ENCODE assay signal across 10 mouse cellular contexts in the genomic region with DNA sequence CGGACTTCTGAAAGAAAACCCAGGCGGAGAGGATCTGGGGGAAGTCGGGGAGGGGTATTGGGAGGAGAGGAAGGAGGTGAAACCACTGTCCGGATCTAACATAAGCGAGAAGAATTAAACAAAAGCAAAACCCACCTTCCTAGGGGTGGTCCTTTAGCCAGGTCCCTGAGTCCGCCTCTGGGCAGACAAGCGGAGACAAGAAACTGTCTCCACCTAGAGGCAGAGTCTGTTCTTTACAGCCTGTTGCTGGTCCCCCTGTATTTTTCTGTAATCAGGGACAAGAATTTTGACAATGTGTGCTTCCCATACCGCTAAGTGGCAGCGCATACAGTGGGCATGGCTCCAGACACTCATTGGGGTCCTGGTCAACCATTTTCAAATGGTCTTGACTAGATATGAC. TPM values are rescaled to one million over a fixed set of nuclear protein-coding genes. Genes with fewer than 3 reads are reported as not detected.
A peak's percentile ranks its signal among the peaks of the same experiment; 100 is the strongest.
DNase-seq lines count a peak whose midpoint lies in the region; ATAC-seq and TF ChIP-seq lines count a peak whose summit lies in the region.
"Had no signal": no experiment of that assay in that cellular context is flagged by ENCODE, and none has a peak within 500 bp of the region (broad histone marks: within the 10 kb centered on the region; RNA-seq: fewer than 3 reads in every experiment).

No protein-coding gene starts in this region.

- ATAC-seq in intestine, postnatal 0 days = no peak
- ATAC-seq in intestine, embryonic 15.5 days = no peak
- no peak for ATAC-seq in embryonic facial prominence, embryonic 11.5 days (replicated peaks; ENCODE audit: insufficient number of reproducible peaks, low FRiP score, low TSS enrichment, low read depth)

- peak; percentile 85 for DNase-seq in ES-CJ7 (ENCODE audit: low read depth, low spot score)
- DNase-seq in embryonic facial prominence, embryonic 11.5 days (ENCODE audit: low spot score) = peak; percentile 38
- DNase-seq in lung, adult 2 months = no peak
- no peak for DNase-seq in frontal cortex, postnatal 25 days (ENCODE audit: low spot score in 2 of 2)
- no peak for DNase-seq in gastrocnemius, postnatal 36 days
- no peak for DNase-seq in layer of hippocampus, adult 9-11 months

- H3K4me3 ChIP-seq in intestine, postnatal 0 days (ENCODE audit: low read depth, low read length) = no peak overlapping the region
- no peak overlapping the region for H3K4me3 ChIP-seq in intestine, embryonic 15.5 days (replicated peaks)
- H3K4me3 ChIP-seq in embryonic facial prominence, embryonic 11.5 days (ENCODE audit: low read depth, low read length) = no peak overlapping the region
- H3K4me3 ChIP-seq in lung, adult 2 months (replicated peaks; ENCODE audit: extremely low read depth, low read depth, low read length) = no peak overlapping the region
- H3K4me3 ChIP-seq: limb, embryonic 13.5 days; stomach, embryonic 15.5 days had no signal

- intact Hi-C loops in gastrocnemius, postnatal 36 days (cut with DNase I) = no loop called here

- no peak overlapping the region for H3K4me2 ChIP-seq in intestine, postnatal 0 days (replicated peaks; ENCODE audit: low read depth)
- no peak overlapping the region for H3K4me2 ChIP-seq in intestine, embryonic 15.5 days (replicated peaks)
- no peak overlapping the region for H3K4me2 ChIP-seq in embryonic facial prominence, embryonic 11.5 days (ENCODE audit: low read depth, low read length)
- H3K4me2 ChIP-seq: limb, embryonic 13.5 days; stomach, embryonic 15.5 days had no signal

- H3K36me3 ChIP-seq in intestine, postnatal 0 days (ENCODE audit: control insufficient read depth, insufficient read depth) = no peaks in the 10 kb centered on the region
- no peaks in the 10 kb centered on the region for H3K36me3 ChIP-seq in intestine, embryonic 15.5 days
- no peaks in the 10 kb centered on the region for H3K36me3 ChIP-seq in embryonic facial prominence, embryonic 11.5 days (replicated peaks; ENCODE audit: control insufficient read depth, insufficient read depth, low read depth, low read length)
- H3K36me3 ChIP-seq: limb, embryonic 13.5 days; stomach, embryonic 15.5 days had no signal

- H3K9ac ChIP-seq in intestine, postnatal 0 days (ENCODE audit: low read depth, low read length) = no peak overlapping the region
- H3K9ac ChIP-seq in intestine, embryonic 15.5 days = no peak overlapping the region
- H3K9ac ChIP-seq in embryonic facial prominence, embryonic 11.5 days (replicated peaks; ENCODE audit: low read length) = no peak overlapping the region
- H3K9ac ChIP-seq: limb, embryonic 13.5 days; stomach, embryonic 15.5 days had no signal

- peak; percentile 67 for TF ChIP-seq CTCF in intestine, postnatal 0 days (IDR thresholded peaks at IDR 0.05; ENCODE audit: low read depth)
- TF ChIP-seq CTCF in lung, adult 2 months (IDR thresholded peaks at IDR 0.05; ENCODE audit: insufficient read depth, low read length) = peak; percentile 50

- no peaks in the 10 kb centered on the region for H3K4me1 ChIP-seq in intestine, postnatal 0 days (replicated peaks; ENCODE audit: control insufficient read depth, insufficient read depth, low read length)
- H3K4me1 ChIP-seq in intestine, embryonic 15.5 days (replicated peaks) = no peaks in the 10 kb centered on the region
- H3K4me1 ChIP-seq in embryonic facial prominence, embryonic 11.5 days (ENCODE audit: control insufficient read depth, insufficient read depth, low read length) = no peaks in the 10 kb centered on the region
- H3K4me1 ChIP-seq in lung, adult 2 months (ENCODE audit: control insufficient read depth, insufficient read depth, low read length) = no peaks in the 10 kb centered on the region
- H3K4me1 ChIP-seq: limb, embryonic 13.5 days; stomach, embryonic 15.5 days had no signal

- no peaks in the 10 kb centered on the region for H3K9me3 ChIP-seq in intestine, postnatal 0 days (ENCODE audit: control insufficient read depth)
- H3K9me3 ChIP-seq in intestine, embryonic 15.5 days = no peaks in the 10 kb centered on the region
- H3K9me3 ChIP-seq in embryonic facial prominence, embryonic 11.5 days (replicated peaks; ENCODE audit: control insufficient read depth, low read length) = no peaks in the 10 kb centered on the region
- H3K9me3 ChIP-seq: limb, embryonic 13.5 days; stomach, embryonic 15.5 days had no signal

- TF ChIP-seq POLR2A in lung, adult 2 months (IDR thresholded peaks at IDR 0.05; ENCODE audit: borderline replicate concordance, extremely low read depth, low read depth, low read length) = no peak

- no peak overlapping the region for H3K27ac ChIP-seq in intestine, postnatal 0 days (ENCODE audit: low read depth, low read length)
- H3K27ac ChIP-seq in intestine, embryonic 15.5 days = no peak overlapping the region
- H3K27ac ChIP-seq in embryonic facial prominence, embryonic 11.5 days (replicated peaks; ENCODE audit: low read depth, low read length) = no peak overlapping the region
- H3K27ac ChIP-seq: limb, embryonic 13.5 days; stomach, embryonic 15.5 days had no signal

- WGBS in intestine, postnatal 0 days = 46% methylated on average over 9 of the region's 9 CpGs
- 49% methylated on average over 9 of the region's 9 CpGs for WGBS in intestine, embryonic 15.5 days
- 53% methylated on average over 9 of the region's 9 CpGs for WGBS in embryonic facial prominence, embryonic 11.5 days
- WGBS in lung, adult 2 months = 43% methylated on average over 9 of the region's 9 CpGs

- no peaks in the 10 kb centered on the region for H3K27me3 ChIP-seq in intestine, postnatal 0 days (replicated peaks; ENCODE audit: control insufficient read depth, insufficient read depth, low read length)
- no peaks in the 10 kb centered on the region for H3K27me3 ChIP-seq in intestine, embryonic 15.5 days (replicated peaks)
- H3K27me3 ChIP-seq in embryonic facial prominence, embryonic 11.5 days (ENCODE audit: control insufficient read depth, insufficient read depth, low read length) = no peaks in the 10 kb centered on the region
- H3K27me3 ChIP-seq: stomach, embryonic 15.5 days had no signal

RNA-seq across cellular contexts. Expression of a gene that starts 7.2 kb away (rescaled TPM):
- not detected in 2 replicates for polyA plus RNA-seq in intestine, postnatal 0 days (2015; fragmentation: Nextera tagmentation; extraction: Ambion mirVana)
- polyA plus RNA-seq in intestine, embryonic 15.5 days (2015; fragmentation: Nextera tagmentation; extraction: Ambion mirVana) = not detected in 2 replicates
- polyA plus RNA-seq in embryonic facial prominence, embryonic 11.5 days (2014; fragmentation: Nextera tagmentation; extraction: Ambion mirVana) = not detected in 2 replicates
- polyA plus RNA-seq in lung, adult 2 months (2012; rRNA removed) = not detected in 2 replicates
- not detected for total RNA-seq in gastrocnemius, postnatal 36 days (2021)
- polyA plus RNA-seq: limb, embryonic 13.5 days; stomach, embryonic 15.5 days had no signal

RNA-seq across cellular contexts. Expression of a gene that starts 23.5 kb away (rescaled TPM):
- 0.07 and 0.09 TPM in 2 replicates for polyA plus RNA-seq in intestine, postnatal 0 days (2015; fragmentation: Nextera tagmentation; extraction: Ambion mirVana)
- 0.10 and 0.18 TPM in 2 replicates for polyA plus RNA-seq in intestine, embryonic 15.5 days (2015; fragmentation: Nextera tagmentation; extraction: Ambion mirVana)
- polyA plus RNA-seq in embryonic facial prominence, embryonic 11.5 days (2014; fragmentation: Nextera tagmentation; extraction: Ambion mirVana) = not detected in 2 replicates
- polyA plus RNA-seq in lung, adult 2 months (2012; rRNA removed) = not detected in 2 replicates
- not detected for total RNA-seq in gastrocnemius, postnatal 36 days (2021)

RNA-seq across cellular contexts. Expression of a gene that starts 31.2 kb away (rescaled TPM):
- 23.8 and 26.0 TPM in 2 replicates for polyA plus RNA-seq in intestine, postnatal 0 days (2015; fragmentation: Nextera tagmentation; extraction: Ambion mirVana)
- polyA plus RNA-seq in intestine, embryonic 15.5 days (2015; fragmentation: Nextera tagmentation; extraction: Ambion mirVana) = 6.3 and 7.6 TPM in 2 replicates
- polyA plus RNA-seq in embryonic facial prominence, embryonic 11.5 days (2014; fragmentation: Nextera tagmentation; extraction: Ambion mirVana) = 1.0 and 2.6 TPM in 2 replicates
- 13.5 and 23.2 TPM in 2 replicates for polyA plus RNA-seq in lung, adult 2 months (2012; rRNA removed)
- 1 to 10 TPM; 2.1 TPM for total RNA-seq in gastrocnemius, postnatal 36 days (2021)

Comparison
In these comparisons a context has a peak if more than half of its experiments do, and no peak if none do; other contexts are left out.
1. DNase-seq: peak in ES-CJ7 (single experiment) and embryonic facial prominence, embryonic 11.5 days (single experiment); none in lung, adult 2 months (single experiment), frontal cortex, postnatal 25 days (0 of 2), gastrocnemius, postnatal 36 days (0 of 2) and layer of hippocampus, adult 9-11 months (single experiment).